Comparison of ENCODE assay signal across 20 mouse cellular contexts in the genomic region with DNA sequence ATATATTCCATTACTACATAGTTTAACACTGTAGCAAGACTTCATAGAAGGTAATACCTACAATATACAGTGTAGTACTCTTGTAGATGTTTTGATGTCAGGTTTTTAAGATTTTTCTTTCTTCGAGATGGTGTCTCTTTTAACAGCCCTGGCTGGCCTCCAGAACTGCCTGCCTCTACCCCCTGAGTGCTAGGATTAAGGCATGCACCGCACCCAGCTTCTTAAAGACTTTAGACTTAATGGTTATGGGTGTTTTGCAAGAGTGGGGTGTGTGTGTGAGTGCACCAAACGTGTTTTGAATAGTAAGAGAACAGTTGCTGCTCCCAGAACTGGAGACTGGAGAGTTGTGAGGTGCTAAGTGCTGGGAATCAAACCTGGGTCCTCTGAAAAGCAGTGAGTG. TPM values are rescaled to one million over a fixed set of nuclear protein-coding genes. Genes with fewer than 3 reads are reported as not detected.
DNase-seq lines count a peak whose midpoint lies in the region; ATAC-seq lines count a peak whose summit lies in the region.
"Had no signal": no experiment of that assay in that cellular context is flagged by ENCODE, and none has a peak within 500 bp of the region (broad histone marks: within the 10 kb centered on the region; RNA-seq: fewer than 3 reads in every experiment).

No protein-coding gene starts in this region.

- no peaks in the 10 kb centered on the region for H3K9me3 ChIP-seq in limb, embryonic 12.5 days
- H3K9me3 ChIP-seq in limb, embryonic 10.5 days (replicated peaks) = no peaks in the 10 kb centered on the region
- H3K9me3 ChIP-seq: embryonic facial prominence, embryonic 10.5 days; hindbrain, embryonic 13.5 days had no signal

- no peak overlapping the region for H3K9ac ChIP-seq in limb, embryonic 12.5 days (replicated peaks)
- H3K9ac ChIP-seq: forebrain, postnatal 0 days; hindbrain, embryonic 13.5 days; lung, embryonic 14.5 days had no signal

- no peak overlapping the region for H3K4me3 ChIP-seq in limb, embryonic 12.5 days (replicated peaks)
- H3K4me3 ChIP-seq in limb, embryonic 10.5 days = no peak overlapping the region
- H3K4me3 ChIP-seq: embryonic facial prominence, embryonic 10.5 days; hindbrain, embryonic 13.5 days had no signal

- no peak overlapping the region for H3K4me2 ChIP-seq in limb, embryonic 12.5 days
- H3K4me2 ChIP-seq: hindbrain, embryonic 13.5 days; liver, embryonic 11.5 days; lung, embryonic 14.5 days had no signal

- H3K27ac ChIP-seq in limb, embryonic 12.5 days = 0 out of 2 replicates have a peak overlapping the region, but pooled peaks have one; percentile 9
- H3K27ac ChIP-seq in limb, embryonic 10.5 days = no peak overlapping the region
- H3K27ac ChIP-seq: embryonic facial prominence, embryonic 10.5 days; hindbrain, embryonic 13.5 days; macrophage had no signal

- 64% methylated on average over 3 of the region's 3 CpGs for WGBS in limb, embryonic 12.5 days
- 70% methylated on average over 3 of the region's 3 CpGs for WGBS in limb, embryonic 10.5 days

- peaks cover 20% of the 10 kb centered on the region for H3K4me1 ChIP-seq in limb, embryonic 12.5 days (replicated peaks)
- H3K4me1 ChIP-seq in limb, embryonic 10.5 days = peaks cover 19% of the 10 kb centered on the region

- ATAC-seq in limb, embryonic 12.5 days (ENCODE audit: insufficient number of reproducible peaks, insufficient read depth, low FRiP score, low TSS enrichment, low read depth) = no peak

- DNase-seq in heart, adult 11 months = peak; percentile 87
- DNase-seq in heart, postnatal 25 days (ENCODE audit: low spot score) = no peak
- DNase-seq in limb, embryonic 10.5 days (ENCODE audit: low spot score) = no peak
- peak; percentile 54 for DNase-seq in testis, postnatal 10 days (ENCODE audit: low spot score)
- no peak for DNase-seq in testis, postnatal 14 days (ENCODE audit: low spot score)
- DNase-seq in Muller cell, postnatal 12 days (ENCODE audit: inconsistent ontology term) = no peak
- DNase-seq: adrenal gland, postnatal 10 days; B cell, adult 2 months; cerebellum, adult 2 months; forebrain, postnatal 0 days; gastrocnemius, postnatal 36 days; kidney, adult 8-10 months; kidney, postnatal 14 days; left cerebral cortex, postnatal 4 days; lung, embryonic 14.5 days had no signal

- H3K36me3 ChIP-seq in limb, embryonic 12.5 days = peaks cover 40% of the 10 kb centered on the region
- peaks cover 65% of the 10 kb centered on the region for H3K36me3 ChIP-seq in limb, embryonic 10.5 days

- intact Hi-C loops in heart, postnatal 25 days (cut with DNase I) = loop anchor here (2.0 kb wide), 1 partner anchor 79 kb away; no protein-coding TSS in a partner anchor

- no peaks in the 10 kb centered on the region for H3K27me3 ChIP-seq in limb, embryonic 12.5 days
- H3K27me3 ChIP-seq in limb, embryonic 10.5 days (ENCODE audit: low read depth, poor library complexity, severe bottlenecking) = no peaks in the 10 kb centered on the region
- H3K27me3 ChIP-seq: hindbrain, embryonic 13.5 days had no signal

RNA-seq across cellular contexts. Expression of gene Srsf1, which starts 6.6 kb away (rescaled TPM):
- 100 to 1,000 TPM in 1 of 2 experiments, 10 to 100 TPM in 1; 95.4 to 116 TPM for total RNA-seq in heart, postnatal 25 days (2021)
- 505 and 534 TPM in 2 replicates for polyA plus RNA-seq in limb, embryonic 12.5 days (2016; fragmentation: Nextera tagmentation; extraction: Ambion mirVana)
- 365 and 415 TPM in 2 replicates for polyA plus RNA-seq in limb, embryonic 10.5 days (2016; fragmentation: Nextera tagmentation; extraction: Ambion mirVana)

RNA-seq across cellular contexts. Expression of gene Vezf1, which starts 14.3 kb away (rescaled TPM):
- total RNA-seq in heart, postnatal 25 days (2021) = 10 to 100 TPM; 40.7 to 45.3 TPM
- 56.0 and 65.8 TPM in 2 replicates for polyA plus RNA-seq in limb, embryonic 12.5 days (2016; fragmentation: Nextera tagmentation; extraction: Ambion mirVana)
- 54.6 and 59.2 TPM in 2 replicates for polyA plus RNA-seq in limb, embryonic 10.5 days (2016; fragmentation: Nextera tagmentation; extraction: Ambion mirVana)

RNA-seq across cellular contexts. Expression of gene Cuedc1, which starts 44.0 kb away (rescaled TPM):
- total RNA-seq in heart, postnatal 25 days (2021) = 10 to 100 TPM; 50.4 to 55.1 TPM
- 32.1 and 37.3 TPM in 2 replicates for polyA plus RNA-seq in limb, embryonic 12.5 days (2016; fragmentation: Nextera tagmentation; extraction: Ambion mirVana)
- 15.0 and 22.6 TPM in 2 replicates for polyA plus RNA-seq in limb, embryonic 10.5 days (2016; fragmentation: Nextera tagmentation; extraction: Ambion mirVana)

Comparison
In these comparisons a context has a peak if more than half of its experiments do, and no peak if none do; other contexts are left out.
1. DNase-seq: peak in heart, adult 11 months (single experiment) and testis, postnatal 10 days (single experiment); none in heart, postnatal 25 days (single experiment), limb, embryonic 10.5 days (single experiment), testis, postnatal 14 days (single experiment) and Muller cell, postnatal 12 days (single experiment).